Mouse (Mus musculus): ENCODE measurements around the gene Cox5b. TPM values are rescaled to one million over a fixed set of nuclear protein-coding genes. Genes with fewer than 3 reads are reported as not detected.
A peak's percentile ranks its signal among the peaks of the same experiment; 100 is the strongest.

The Cox5b gene
- polyA plus RNA-seq, 1 experiment from 2014 or later, result 800 TPM

GRCm38 (mm10) chr1:36674936-36675335, 16.3 kb upstream of the Cox5b start:
- DNase-seq (ENCODE audit: low spot score), result no peak
- Histone ChIP-seq H3K4me3 (ENCODE audit: low read depth, low read length) (no peak overlapping the region), H3K27me3 (replicated peaks; ENCODE audit: control insufficient read depth, insufficient read depth, low read length) (no peaks in the 10 kb centered on the region), H3K4me1 (replicated peaks; ENCODE audit: control insufficient read depth, insufficient read depth, low read length) (peaks cover 6% of the 10 kb centered on the region; the same call in 1 of the 2 replicates), H3K36me3 (ENCODE audit: control insufficient read depth, insufficient read depth, low read length) (no peaks in the 10 kb centered on the region), H3K27ac (ENCODE audit: low read depth) (no peak overlapping the region), H3K4me2 (ENCODE audit: low read length) (no peak overlapping the region), H3K9me3 (ENCODE audit: control insufficient read depth, low read length) (no peaks in the 10 kb centered on the region), H3K9ac (ENCODE audit: low read length) (no peak overlapping the region)
- 32% methylated on average over 3 of the region's 3 CpGs for WGBS
- ATAC-seq (replicated peaks; ENCODE audit: low FRiP score, low TSS enrichment, low read depth), result no peak

- 81% methylated on average over 7 of the region's 7 CpGs for WGBS
Observed at GRCm38 (mm10) chr1:36680893-36681292, 10.4 kb upstream of the Cox5b start.

GRCm38 (mm10) chr1:36682620-36683355, 8.5 kb upstream of the Cox5b start, which contains the start of gene Fam178b:
Fam178b (minus strand) TSS chr1:36683183.
- H3K9me3 ChIP-seq (ENCODE audit: control insufficient read depth, low read length), result no peaks in the 10 kb centered on the region
- H3K9ac ChIP-seq (ENCODE audit: low read length), result no peak within 1 kb of the TSS
- H3K4me1 ChIP-seq (replicated peaks; ENCODE audit: control insufficient read depth, insufficient read depth, low read length), result peaks cover 3% of the 10 kb centered on the region; the same call in 1 of the 2 replicates
- no peak within 1 kb of the TSS for H3K4me3 ChIP-seq (ENCODE audit: low read depth, low read length)
- H3K4me2 ChIP-seq (ENCODE audit: low read length), result no peak within 1 kb of the TSS
- H3K27ac ChIP-seq (ENCODE audit: low read depth), result no peak within 1 kb of the TSS
- no peak for DNase-seq (ENCODE audit: low spot score)
- no peaks in the 10 kb centered on the region for H3K27me3 ChIP-seq (replicated peaks; ENCODE audit: control insufficient read depth, insufficient read depth, low read length)
- 90% methylated on average over 39 of the region's 39 CpGs for WGBS
- no peaks in the 10 kb centered on the region for H3K36me3 ChIP-seq (ENCODE audit: control insufficient read depth, insufficient read depth, low read length)
- no peak; the same call in 1 of the 2 replicates for ATAC-seq (replicated peaks; ENCODE audit: low FRiP score, low TSS enrichment, low read depth)

More at GRCm38 (mm10) chr1:36680893-36681292, 10.4 kb upstream of the Cox5b start:
- Histone ChIP-seq H3K9me3 (ENCODE audit: control insufficient read depth, low read length) (no peaks in the 10 kb centered on the region), H3K27me3 (replicated peaks; ENCODE audit: control insufficient read depth, insufficient read depth, low read length) (no peaks in the 10 kb centered on the region), H3K9ac (ENCODE audit: low read length) (no peak overlapping the region), H3K4me1 (replicated peaks; ENCODE audit: control insufficient read depth, insufficient read depth, low read length) (peaks cover 3% of the 10 kb centered on the region; the same call in 1 of the 2 replicates), H3K4me3 (ENCODE audit: low read depth, low read length) (no peak overlapping the region), H3K27ac (ENCODE audit: low read depth) (no peak overlapping the region), H3K36me3 (ENCODE audit: control insufficient read depth, insufficient read depth, low read length) (no peaks in the 10 kb centered on the region), H3K4me2 (ENCODE audit: low read length) (no peak overlapping the region)
- ATAC-seq (replicated peaks; ENCODE audit: low FRiP score, low TSS enrichment, low read depth) (no peak), DNase-seq (ENCODE audit: low spot score) (no peak)

- H3K27ac ChIP-seq (ENCODE audit: low read depth), result no peak overlapping the region
- no peaks in the 10 kb centered on the region for H3K9me3 ChIP-seq (ENCODE audit: control insufficient read depth, low read length)
- H3K36me3 ChIP-seq (ENCODE audit: control insufficient read depth, insufficient read depth, low read length), result no peaks in the 10 kb centered on the region
- ATAC-seq (replicated peaks; ENCODE audit: low FRiP score, low TSS enrichment, low read depth) (peak; percentile 75), DNase-seq (ENCODE audit: low spot score) (peak; percentile 78)
- H3K4me2 ChIP-seq (ENCODE audit: low read length), result no peak overlapping the region
- WGBS, result 11% methylated on average over 13 of the region's 13 CpGs
- H3K4me3 ChIP-seq (ENCODE audit: low read depth, low read length), result no peak overlapping the region
- no peaks in the 10 kb centered on the region for H3K27me3 ChIP-seq (replicated peaks; ENCODE audit: control insufficient read depth, insufficient read depth, low read length)
- peaks cover 3% of the 10 kb centered on the region; the same call in 1 of the 2 replicates for H3K4me1 ChIP-seq (replicated peaks; ENCODE audit: control insufficient read depth, insufficient read depth, low read length)
- no peak overlapping the region for H3K9ac ChIP-seq (ENCODE audit: low read length)
Observed at GRCm38 (mm10) chr1:36683810-36684467, 7.3 kb upstream of the Cox5b start.

- no peak for DNase-seq (ENCODE audit: low spot score)
- Histone ChIP-seq H3K4me3 (ENCODE audit: low read depth, low read length) (peak overlapping the region; percentile 82), H3K4me1 (replicated peaks; ENCODE audit: control insufficient read depth, insufficient read depth, low read length) (peaks cover 6% of the 10 kb centered on the region), H3K36me3 (ENCODE audit: control insufficient read depth, insufficient read depth, low read length) (peaks cover 22% of the 10 kb centered on the region), H3K4me2 (ENCODE audit: low read length) (peak overlapping the region; percentile 91), H3K27ac (ENCODE audit: low read depth) (0 out of 2 replicates have a peak overlapping the region, but pooled peaks have one; percentile 33), H3K9me3 (ENCODE audit: control insufficient read depth, low read length) (no peaks in the 10 kb centered on the region), H3K27me3 (replicated peaks; ENCODE audit: control insufficient read depth, insufficient read depth, low read length) (no peaks in the 10 kb centered on the region), H3K9ac (ENCODE audit: low read length) (peak overlapping the region; percentile 83)
- ATAC-seq (replicated peaks; ENCODE audit: low FRiP score, low TSS enrichment, low read depth), result no peak; the same call in 1 of the 2 replicates
- 62% methylated on average over 11 of the region's 11 CpGs for WGBS
Observed at GRCm38 (mm10) chr1:36690671-36691235, 496 bp upstream of the Cox5b start.

GRCm38 (mm10) chr1:36694871-36695270, 3.6 kb downstream of the Cox5b start:
- H3K36me3 ChIP-seq (ENCODE audit: control insufficient read depth, insufficient read depth, low read length), result peaks cover 30% of the 10 kb centered on the region
- ATAC-seq (replicated peaks; ENCODE audit: low FRiP score, low TSS enrichment, low read depth) (no peak), DNase-seq (ENCODE audit: low spot score) (no peak)
- H3K9me3 ChIP-seq (ENCODE audit: control insufficient read depth, low read length), result no peaks in the 10 kb centered on the region
- no peaks in the 10 kb centered on the region for H3K27me3 ChIP-seq (replicated peaks; ENCODE audit: control insufficient read depth, insufficient read depth, low read length)
- H3K9ac ChIP-seq (ENCODE audit: low read length), result no peak overlapping the region
- H3K4me1 ChIP-seq (replicated peaks; ENCODE audit: control insufficient read depth, insufficient read depth, low read length), result peaks cover 9% of the 10 kb centered on the region
- no peak overlapping the region for H3K27ac ChIP-seq (ENCODE audit: low read depth)
- H3K4me3 ChIP-seq (ENCODE audit: low read depth, low read length), result no peak overlapping the region
- 86% methylated on average over 6 of the region's 6 CpGs for WGBS
- H3K4me2 ChIP-seq (ENCODE audit: low read length), result no peak overlapping the region

GRCm38 (mm10) chr1:36696411-36696810, 5.2 kb downstream of the Cox5b start:
- Histone ChIP-seq H3K4me1 (replicated peaks; ENCODE audit: control insufficient read depth, insufficient read depth, low read length) (peaks cover 9% of the 10 kb centered on the region), H3K9me3 (ENCODE audit: control insufficient read depth, low read length) (no peaks in the 10 kb centered on the region), H3K4me3 (ENCODE audit: low read depth, low read length) (no peak overlapping the region), H3K4me2 (ENCODE audit: low read length) (no peak overlapping the region), H3K36me3 (ENCODE audit: control insufficient read depth, insufficient read depth, low read length) (peaks cover 45% of the 10 kb centered on the region), H3K27me3 (replicated peaks; ENCODE audit: control insufficient read depth, insufficient read depth, low read length) (no peaks in the 10 kb centered on the region), H3K9ac (ENCODE audit: low read length) (no peak overlapping the region), H3K27ac (ENCODE audit: low read depth) (no peak overlapping the region)
- ATAC-seq (replicated peaks; ENCODE audit: low FRiP score, low TSS enrichment, low read depth) (no peak), DNase-seq (ENCODE audit: low spot score) (no peak)
- 56% methylated on average over 6 of the region's 6 CpGs for WGBS

GRCm38 (mm10) chr1:36697030-36697429, 5.8 kb downstream of the Cox5b start:
- Histone ChIP-seq H3K4me3 (ENCODE audit: low read depth, low read length) (no peak overlapping the region), H3K9ac (ENCODE audit: low read length) (no peak overlapping the region), H3K9me3 (ENCODE audit: control insufficient read depth, low read length) (no peaks in the 10 kb centered on the region), H3K4me2 (ENCODE audit: low read length) (no peak overlapping the region), H3K36me3 (ENCODE audit: control insufficient read depth, insufficient read depth, low read length) (peaks cover 50% of the 10 kb centered on the region), H3K27ac (ENCODE audit: low read depth) (no peak overlapping the region), H3K27me3 (replicated peaks; ENCODE audit: control insufficient read depth, insufficient read depth, low read length) (no peaks in the 10 kb centered on the region), H3K4me1 (replicated peaks; ENCODE audit: control insufficient read depth, insufficient read depth, low read length) (peaks cover 8% of the 10 kb centered on the region)
- ATAC-seq (replicated peaks; ENCODE audit: low FRiP score, low TSS enrichment, low read depth) (no peak), DNase-seq (ENCODE audit: low spot score) (no peak)
- 81% methylated on average over 5 of the region's 5 CpGs for WGBS

Measured in intestine, embryonic 14.5 days (tissue).